Mouse (Mus musculus): ENCODE data around the gene Ntm. TPM values are rescaled to one million over a fixed set of nuclear protein-coding genes. Genes with fewer than 3 reads are reported as not detected.

The Ntm gene
- total RNA-seq, 2 experiments from 2014 or later, result 0.33 to 0.95 TPM

DNA sequence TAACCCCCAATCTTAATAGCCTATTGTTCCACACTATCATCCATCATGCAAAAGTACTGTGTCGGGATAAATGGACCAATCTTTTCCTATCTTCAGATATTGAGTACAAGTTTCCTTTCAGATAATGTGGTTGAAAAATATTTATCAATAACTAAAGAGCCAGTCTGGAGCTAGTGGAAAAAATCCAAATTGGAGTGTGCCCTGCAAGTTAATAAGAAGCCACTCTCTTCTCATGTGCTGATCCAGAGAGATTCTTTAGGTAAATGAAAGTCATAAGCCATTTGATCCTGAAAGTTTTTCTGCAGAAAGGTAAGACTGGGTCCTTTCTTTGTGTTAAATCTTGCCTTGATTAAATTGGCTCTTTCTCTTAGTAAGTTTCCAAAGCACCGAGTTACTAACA is 627.3 kb downstream of the Ntm start:
- intact Hi-C loops (cut with DNase I), result no loop called here
- TF ChIP-seq CTCF (IDR thresholded peaks at IDR 0.05), result no peak
- DNase-seq, result no peak
- H3K4me3 ChIP-seq, result no peak overlapping the region
- H3K27ac ChIP-seq, result no peak overlapping the region

DNA sequence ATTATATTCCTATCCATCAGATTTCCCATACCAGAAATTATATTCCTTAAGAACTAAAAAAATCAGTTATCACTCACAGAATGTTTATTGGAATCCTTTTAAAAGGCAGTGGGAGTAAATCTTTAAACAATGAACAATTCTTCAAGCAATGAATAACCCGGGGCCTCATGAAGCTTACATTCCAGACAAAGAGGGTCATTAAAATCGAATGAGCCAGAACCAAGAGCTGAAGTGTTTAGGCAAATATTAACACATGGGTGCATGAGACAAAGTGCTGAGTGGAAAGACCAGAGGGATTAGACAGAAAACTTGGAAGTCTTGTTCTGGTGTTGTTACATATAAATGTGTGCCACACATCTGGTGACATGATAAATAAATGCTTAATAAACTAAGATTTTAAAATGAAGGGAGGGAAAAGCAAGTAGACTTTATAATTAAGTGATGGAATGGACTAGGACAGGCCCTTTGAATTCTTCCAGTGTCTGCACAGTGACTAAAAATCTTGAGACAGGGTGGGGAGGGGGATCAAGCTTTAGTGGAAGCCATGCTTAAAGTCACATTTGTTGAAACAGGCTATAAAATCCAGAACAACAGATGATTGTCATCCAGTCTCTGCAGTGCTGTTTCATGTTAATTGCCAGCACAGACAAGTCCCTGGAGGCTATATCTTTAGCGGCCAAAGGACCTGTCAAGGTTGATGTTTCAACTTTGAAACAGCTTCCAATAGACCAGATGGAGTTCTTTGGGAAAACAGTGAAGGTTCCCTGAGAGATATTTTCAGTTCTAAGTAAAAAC is 630.4 kb downstream of the Ntm start:
- DNase-seq, result no peak
- no peak for TF ChIP-seq CTCF (IDR thresholded peaks at IDR 0.05)
- no peak overlapping the region for H3K27ac ChIP-seq
- H3K4me3 ChIP-seq, result no peak overlapping the region
- intact Hi-C loops (cut with DNase I), result no loop called here

DNA sequence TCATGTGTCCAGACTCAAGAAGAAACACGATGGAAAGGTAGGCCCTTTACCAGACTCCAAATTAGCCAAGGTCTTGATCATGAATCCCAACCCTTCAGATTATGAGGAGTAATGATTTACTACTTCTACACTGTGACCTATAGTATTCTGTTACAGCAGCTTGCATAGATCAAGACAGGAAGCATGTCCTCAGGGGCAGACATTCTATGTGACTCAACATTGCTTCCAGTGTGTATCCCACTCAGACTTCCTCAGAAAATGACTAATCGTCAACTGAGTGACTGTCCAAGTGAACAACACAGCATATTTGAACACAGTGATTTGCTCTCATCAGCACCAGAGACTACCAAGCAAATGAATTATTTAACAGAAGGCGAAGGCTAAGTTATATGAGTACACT is 632.5 kb downstream of the Ntm start:
- H3K27ac ChIP-seq, result no peak overlapping the region
- H3K4me3 ChIP-seq, result no peak overlapping the region
- DNase-seq, result no peak
- TF ChIP-seq CTCF (IDR thresholded peaks at IDR 0.05), result no peak
- intact Hi-C loops (cut with DNase I), result no loop called here

DNA sequence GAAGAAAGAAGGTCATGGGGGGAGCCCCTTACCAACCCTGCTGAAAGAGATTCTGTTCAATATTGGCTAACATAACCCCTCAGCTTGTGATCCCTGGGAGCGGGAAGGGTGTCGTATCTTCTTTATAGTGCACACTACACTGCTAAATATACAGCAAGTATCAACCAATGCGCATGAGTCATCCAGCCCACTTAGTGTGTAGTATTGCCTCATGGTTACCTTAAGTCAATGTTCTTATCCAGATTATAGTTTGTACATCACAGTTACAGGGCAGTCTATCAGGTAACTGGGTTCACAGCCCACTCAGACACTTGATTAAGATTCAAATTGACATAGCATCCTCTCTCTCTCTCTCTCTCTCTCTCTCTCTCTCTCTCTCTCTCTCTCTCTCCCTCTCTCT is 636.7 kb downstream of the Ntm start:
- TF ChIP-seq CTCF (IDR thresholded peaks at IDR 0.05), result no peak
- intact Hi-C loops (cut with DNase I), result no loop called here
- no peak for DNase-seq
- no peak overlapping the region for H3K4me3 ChIP-seq
- no peak overlapping the region for H3K27ac ChIP-seq

DNA sequence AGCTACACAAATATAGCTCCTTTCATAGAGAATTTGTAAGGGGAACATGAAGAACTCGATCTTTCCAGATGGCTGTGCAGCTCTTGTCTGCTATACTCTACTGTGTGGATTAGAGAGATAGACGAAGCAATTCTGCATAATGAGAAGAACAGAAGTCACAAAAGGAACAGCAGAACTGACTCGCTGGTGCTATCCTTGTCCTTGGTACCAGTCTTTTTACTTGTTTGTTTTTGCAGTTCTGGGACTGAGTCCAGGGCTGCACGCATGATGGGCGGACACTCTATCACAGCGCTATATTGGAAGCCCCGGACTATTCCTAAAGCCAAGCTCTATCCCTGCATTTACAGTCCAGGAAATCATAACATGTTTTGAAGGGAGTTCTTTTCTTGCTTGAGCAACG is 637.8 kb downstream of the Ntm start:
- TF ChIP-seq CTCF (IDR thresholded peaks at IDR 0.05), result no peak
- Histone ChIP-seq H3K27ac (no peak overlapping the region), H3K4me3 (no peak overlapping the region)
- no peak for DNase-seq
- intact Hi-C loops (cut with DNase I), result no loop called here

DNA sequence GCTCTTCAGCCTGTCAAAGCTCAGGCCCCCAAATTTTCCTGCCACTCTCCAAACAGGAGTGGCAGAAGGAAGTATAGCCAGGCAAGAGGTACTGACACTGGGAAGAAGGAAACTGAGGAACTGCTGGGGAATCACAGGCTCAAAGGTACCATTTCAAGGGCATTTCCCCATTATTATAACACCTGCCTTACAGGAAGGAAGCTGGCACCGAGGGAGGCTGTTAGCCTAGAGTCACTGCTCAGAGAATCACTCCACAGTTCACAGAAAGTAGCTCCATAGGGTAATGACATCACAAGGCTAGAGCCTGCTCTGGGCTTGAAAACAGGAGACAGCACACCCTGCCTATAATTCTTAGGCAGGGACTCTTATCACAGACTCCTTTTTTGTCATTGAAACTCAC is 643.7 kb downstream of the Ntm start:
- no peak for TF ChIP-seq CTCF (IDR thresholded peaks at IDR 0.05)
- H3K27ac ChIP-seq, result no peak overlapping the region
- no peak overlapping the region for H3K4me3 ChIP-seq
- intact Hi-C loops (cut with DNase I), result no loop called here
- no peak for DNase-seq

DNA sequence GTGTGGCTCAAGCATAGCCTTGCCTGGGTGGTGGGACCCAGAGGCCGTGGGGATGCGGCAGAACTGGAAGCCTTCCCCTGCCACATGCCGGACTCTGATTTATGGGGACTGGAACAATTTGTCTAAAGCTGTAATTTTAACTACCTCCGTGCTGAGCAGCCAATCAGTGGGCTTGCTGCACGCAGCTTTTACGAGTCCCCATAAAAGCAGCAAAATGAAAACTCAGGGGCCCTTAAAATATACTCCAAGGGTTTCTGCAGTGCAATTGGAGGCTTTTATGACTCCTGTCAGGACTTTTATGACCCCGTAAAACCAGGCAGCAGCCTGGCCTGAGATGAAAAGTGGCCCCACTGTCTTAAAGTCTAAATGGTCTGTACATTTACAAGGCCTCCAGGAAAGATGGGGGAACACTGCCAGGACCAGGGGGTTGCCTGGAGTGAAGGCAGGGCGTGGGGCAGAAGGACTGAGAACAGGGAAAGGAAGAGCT is 644.2 kb downstream of the Ntm start:
- no peak for TF ChIP-seq CTCF (IDR thresholded peaks at IDR 0.05)
- intact Hi-C loops (cut with DNase I), result no loop called here
- no peak overlapping the region for H3K4me3 ChIP-seq
- no peak overlapping the region for H3K27ac ChIP-seq
- no peak for DNase-seq

DNA sequence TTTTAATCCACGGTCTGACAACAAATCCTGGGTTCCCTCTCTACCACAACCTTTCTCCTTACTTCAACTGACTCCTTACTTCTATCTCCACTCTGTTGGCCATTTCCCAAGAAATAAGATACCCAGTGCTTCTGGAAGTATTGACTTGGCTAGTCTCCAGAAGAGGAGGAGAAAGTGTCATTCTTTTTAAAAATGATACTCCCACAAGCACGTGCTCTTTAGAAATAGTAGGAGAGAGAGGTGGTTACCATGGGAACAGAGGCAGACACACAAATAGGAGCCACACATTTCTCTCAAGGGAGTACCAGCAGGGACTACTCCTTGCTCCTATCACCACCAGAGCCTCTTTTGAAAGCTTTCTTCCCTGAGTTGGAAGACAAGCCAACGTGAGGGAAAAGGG is 645.3 kb downstream of the Ntm start:
- no peak for DNase-seq
- Histone ChIP-seq H3K4me3 (no peak overlapping the region), H3K27ac (no peak overlapping the region)
- no peak for TF ChIP-seq CTCF (IDR thresholded peaks at IDR 0.05)
- intact Hi-C loops (cut with DNase I), result no loop called here

DNA sequence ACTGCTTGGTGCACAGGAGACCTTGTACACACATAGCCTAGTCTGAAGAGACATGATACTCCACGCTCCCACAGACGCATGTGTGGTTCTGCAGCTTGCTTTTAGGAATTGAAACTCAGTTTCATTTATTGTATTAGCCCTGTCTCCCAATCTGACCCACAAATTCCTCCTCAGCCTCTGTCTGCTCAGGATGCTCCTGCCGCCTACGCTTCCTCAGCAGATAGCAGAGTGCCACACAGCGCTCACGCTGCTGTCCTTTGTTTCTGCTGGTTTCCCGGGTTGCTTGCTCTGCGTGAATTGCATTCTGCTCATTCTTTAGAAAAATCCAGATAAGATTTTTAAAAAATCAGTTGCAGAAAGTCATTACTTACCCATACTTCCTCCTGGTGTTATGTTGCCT is 647.1 kb downstream of the Ntm start:
- no peak overlapping the region for H3K4me3 ChIP-seq
- H3K27ac ChIP-seq, result no peak overlapping the region
- no peak for DNase-seq
- TF ChIP-seq CTCF (IDR thresholded peaks at IDR 0.05), result no peak
- intact Hi-C loops (cut with DNase I), result no loop called here

DNA sequence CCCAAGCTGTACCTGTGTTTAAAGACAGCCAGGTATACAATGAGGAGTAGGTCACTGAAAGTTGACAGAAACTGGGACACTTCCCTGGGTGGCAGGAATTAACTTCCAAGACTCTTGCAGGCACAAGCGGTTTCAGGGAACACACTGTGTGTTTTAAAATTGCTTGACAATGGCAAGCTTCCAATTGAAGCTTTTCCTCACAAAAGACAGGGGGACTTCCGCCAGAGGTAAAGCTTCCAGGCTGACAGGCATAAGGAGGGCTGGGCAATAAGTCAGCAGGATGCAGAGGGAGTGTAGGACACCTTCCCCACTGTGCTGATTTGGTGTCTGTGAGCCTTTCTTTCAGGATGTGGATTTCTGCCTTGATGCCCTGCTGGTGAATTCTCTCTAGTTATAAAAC is 656.0 kb downstream of the Ntm start:
- no peak for DNase-seq
- Histone ChIP-seq H3K27ac (no peak overlapping the region), H3K4me3 (no peak overlapping the region)
- TF ChIP-seq CTCF (IDR thresholded peaks at IDR 0.05), result no peak
- intact Hi-C loops (cut with DNase I), result no loop called here

DNA sequence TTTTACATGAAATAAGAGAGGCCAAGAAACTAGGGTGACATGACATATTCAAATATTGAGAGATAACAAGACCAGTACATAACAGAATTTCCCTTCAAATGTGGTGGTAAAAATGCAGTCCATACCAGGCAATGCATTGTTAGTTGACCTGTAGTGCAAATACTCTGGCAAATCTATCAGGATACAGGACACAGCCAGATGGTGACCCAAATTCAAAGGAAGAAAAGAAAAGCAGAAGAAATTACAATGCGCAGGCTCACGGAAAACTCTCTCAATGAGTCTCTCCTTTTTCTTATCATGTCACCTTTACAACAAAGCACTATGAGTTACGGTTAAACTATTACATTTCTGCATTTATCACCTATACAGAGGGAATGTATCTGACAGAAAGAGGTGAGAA is 664.6 kb downstream of the Ntm start:
- intact Hi-C loops (cut with DNase I), result no loop called here
- no peak for DNase-seq
- H3K27ac ChIP-seq, result no peak overlapping the region
- H3K4me3 ChIP-seq, result no peak overlapping the region
- no peak for TF ChIP-seq CTCF (IDR thresholded peaks at IDR 0.05)

DNA sequence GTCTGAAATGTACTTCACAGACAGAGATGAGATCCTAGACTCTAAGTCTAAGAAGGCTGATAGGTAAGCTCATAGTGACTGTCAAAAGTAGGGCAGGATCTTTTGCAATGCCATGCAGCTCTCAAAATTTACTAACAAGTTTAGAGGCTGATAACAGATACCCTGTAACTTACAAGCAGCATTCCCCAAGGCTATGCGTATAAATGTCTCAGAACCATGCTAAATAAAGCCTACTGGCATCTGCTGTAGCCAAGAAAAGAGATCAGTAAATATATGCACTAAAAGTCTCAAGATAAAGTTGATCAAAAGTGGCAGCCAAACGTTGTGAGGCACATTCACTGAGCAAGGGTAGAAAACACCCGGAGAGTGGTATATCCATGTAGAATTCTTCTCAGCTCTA is 666.2 kb downstream of the Ntm start:
- DNase-seq, result no peak
- no peak for TF ChIP-seq CTCF (IDR thresholded peaks at IDR 0.05)
- H3K4me3 ChIP-seq, result no peak overlapping the region
- intact Hi-C loops (cut with DNase I), result no loop called here
- H3K27ac ChIP-seq, result no peak overlapping the region

DNA sequence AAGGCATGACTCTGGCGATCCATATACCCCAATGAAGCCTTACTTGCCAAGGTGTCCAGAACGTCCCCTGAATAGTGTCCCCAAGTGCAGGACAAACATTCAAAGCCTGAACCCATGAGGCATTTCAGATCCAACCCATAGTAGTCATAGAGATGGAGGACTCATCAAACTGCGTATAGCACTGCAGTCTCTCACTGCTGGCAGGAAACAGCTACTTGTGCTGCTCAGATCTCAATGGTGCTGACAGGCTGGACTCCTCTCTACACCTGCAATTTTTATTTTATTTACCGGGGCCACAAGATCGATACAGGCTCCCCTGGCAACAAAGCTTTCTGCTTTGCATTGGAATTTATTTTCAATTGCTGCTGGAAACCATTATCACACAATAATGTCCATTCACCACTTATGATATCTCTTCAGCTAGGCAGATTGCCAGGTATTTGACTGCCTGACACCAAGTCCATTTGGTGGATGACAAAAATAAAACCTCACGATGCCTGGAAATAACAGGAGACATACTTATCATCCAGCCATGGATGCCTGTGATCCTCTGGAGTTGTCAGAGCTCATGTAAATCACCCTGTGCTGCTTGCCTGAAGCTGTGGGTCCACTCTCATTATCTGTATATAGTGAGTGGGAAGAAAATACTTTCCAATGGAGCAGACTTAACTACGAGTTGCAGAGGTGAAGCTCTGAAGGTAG is 674.8 kb downstream of the Ntm start:
- no peak overlapping the region for H3K27ac ChIP-seq
- DNase-seq, result no peak
- intact Hi-C loops (cut with DNase I), result no loop called here
- no peak for TF ChIP-seq CTCF (IDR thresholded peaks at IDR 0.05)
- H3K4me3 ChIP-seq, result no peak overlapping the region

DNA sequence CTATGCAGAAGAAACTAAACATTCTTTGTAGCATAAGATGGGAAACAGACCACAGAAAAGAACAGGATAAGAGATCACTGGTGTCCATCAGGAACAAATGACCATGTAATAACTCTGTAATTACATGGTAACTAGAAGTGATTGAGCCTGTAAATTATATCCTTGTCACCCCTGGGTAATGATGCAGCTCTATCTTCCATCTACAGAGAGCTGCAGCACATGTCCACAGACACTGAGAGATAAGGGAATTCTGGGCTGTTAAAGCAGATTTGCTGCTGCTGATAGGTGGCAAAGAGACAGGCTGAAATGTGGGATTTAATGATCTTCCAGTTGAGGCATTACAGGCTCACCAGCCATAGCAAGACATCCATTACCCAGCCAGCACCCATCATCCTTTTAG is 677.8 kb downstream of the Ntm start:
- Histone ChIP-seq H3K27ac (no peak overlapping the region), H3K4me3 (no peak overlapping the region)
- intact Hi-C loops (cut with DNase I), result no loop called here
- no peak for DNase-seq
- no peak for TF ChIP-seq CTCF (IDR thresholded peaks at IDR 0.05)
